Mouse (Mus musculus): Measurements from ENCODE around the gene Pard3b. TPM values are rescaled to one million over a fixed set of nuclear protein-coding genes. Genes with fewer than 3 reads are reported as not detected.

The Pard3b gene
- polyA plus RNA-seq, 2 experiments = 0.44 to 1.4 TPM

DNA sequence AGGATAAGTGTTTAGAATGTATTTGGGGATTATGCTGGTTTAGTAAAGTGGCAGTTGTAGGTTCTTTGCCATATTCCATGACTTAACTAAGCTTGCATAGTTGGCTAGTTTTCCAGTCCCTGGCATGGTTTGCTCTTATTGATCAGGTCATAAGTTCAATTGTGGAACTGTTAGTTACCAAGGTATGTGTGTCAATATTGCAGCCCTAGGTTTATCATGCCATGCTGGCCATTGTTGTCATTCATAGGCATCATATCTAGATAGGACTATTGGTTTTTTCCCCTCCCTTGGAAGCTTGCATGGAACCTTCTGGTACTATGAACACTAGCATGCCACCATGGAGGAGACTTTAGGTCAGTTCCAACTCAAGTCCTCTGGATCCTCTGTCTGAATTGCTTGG, 208.0 kb downstream of the Pard3b start:
- Histone ChIP-seq H3K27ac (no peak overlapping the region), H3K4me1 (replicated peaks; ENCODE audit: control insufficient read depth in 2 of 2, insufficient read depth in 2 of 2, low read length in 1 of 2) (no peaks in the 10 kb centered on the region), H3K4me2 (ENCODE audit: low read depth) (no peak overlapping the region), H3K4me3 (ENCODE audit: insufficient read depth in 1 of 2, low read depth in 2 of 2, low read length in 2 of 2) (no peak overlapping the region), H3K27me3 (ENCODE audit: control insufficient read depth, insufficient read depth, low read length) (no peaks in the 10 kb centered on the region), H3K9me3 (ENCODE audit: control insufficient read depth, low read length) (no peaks in the 10 kb centered on the region), H3K36me3 (replicated peaks; ENCODE audit: control insufficient read depth, insufficient read depth, low read depth) (no peaks in the 10 kb centered on the region), H3K9ac (replicated peaks) (no peak overlapping the region)
- ATAC-seq (ENCODE audit: insufficient read depth) (no peak), DNase-seq (ENCODE audit: low read depth in 3 of 3, low spot score in 3 of 3) (no peak)
- TF ChIP-seq CTCF (IDR thresholded peaks at IDR 0.05; ENCODE audit: low read depth) = no peak
- no peak for TF ChIP-seq EP300 (IDR thresholded peaks at IDR 0.05; ENCODE audit: low read depth)

DNA sequence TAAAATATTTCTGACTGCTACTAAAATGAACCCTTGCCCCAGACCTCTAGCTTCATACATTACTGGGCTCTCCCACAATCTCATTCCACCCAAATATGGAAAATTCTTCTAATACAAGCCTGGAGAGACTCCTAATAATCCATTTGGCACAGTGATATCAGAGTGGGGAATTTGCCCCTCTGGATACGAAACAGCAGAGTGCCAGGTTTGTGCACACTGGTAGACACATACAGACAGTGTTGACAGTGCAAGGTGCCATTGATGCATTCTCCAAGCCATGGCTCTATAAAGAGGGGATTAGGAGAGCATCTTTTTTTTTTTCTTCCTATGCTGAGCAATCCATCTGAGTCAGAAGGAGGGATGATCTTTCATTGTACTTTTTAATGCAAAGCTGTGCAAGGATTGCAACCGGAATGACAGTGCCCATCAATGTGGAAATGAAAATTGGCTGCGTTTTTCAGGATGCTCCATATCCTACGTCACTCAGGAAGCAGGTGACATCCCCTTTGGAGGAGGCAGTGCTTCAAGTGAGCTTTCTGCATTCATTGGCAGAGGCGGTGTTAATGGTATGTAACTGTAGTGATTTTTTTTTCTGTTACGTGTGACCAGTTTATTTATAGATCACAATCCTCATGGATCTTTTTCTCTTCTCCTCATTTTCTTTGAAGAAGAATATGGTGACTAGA, 210.5 kb downstream of the Pard3b start:
- no peak for DNase-seq (ENCODE audit: low read depth in 3 of 3, low spot score in 3 of 3)
- H3K4me3 ChIP-seq (ENCODE audit: insufficient read depth in 1 of 2, low read depth in 2 of 2, low read length in 2 of 2) = no peak overlapping the region
- H3K4me2 ChIP-seq (ENCODE audit: low read depth) = no peak overlapping the region
- H3K27ac ChIP-seq = no peak overlapping the region
- no peaks in the 10 kb centered on the region for H3K36me3 ChIP-seq (replicated peaks; ENCODE audit: control insufficient read depth, insufficient read depth, low read depth)
- H3K9ac ChIP-seq (replicated peaks) = no peak overlapping the region
- no peaks in the 10 kb centered on the region for H3K9me3 ChIP-seq (ENCODE audit: control insufficient read depth, low read length)
- no peak for ATAC-seq (ENCODE audit: insufficient read depth)
- WGBS (ENCODE audit: insufficient replicate concordance) = 61% methylated on average over 6 of the region's 6 CpGs
- H3K4me1 ChIP-seq (replicated peaks; ENCODE audit: control insufficient read depth in 2 of 2, insufficient read depth in 2 of 2, low read length in 1 of 2) = no peaks in the 10 kb centered on the region
- TF ChIP-seq CTCF (IDR thresholded peaks at IDR 0.05; ENCODE audit: low read depth) (no peak), EP300 (IDR thresholded peaks at IDR 0.05; ENCODE audit: low read depth) (no peak)
- no peaks in the 10 kb centered on the region for H3K27me3 ChIP-seq (ENCODE audit: control insufficient read depth, insufficient read depth, low read length)

- DNase-seq (ENCODE audit: low read depth in 3 of 3, low spot score in 3 of 3) (no peak), ATAC-seq (ENCODE audit: insufficient read depth) (no peak)
- 63% methylated on average over 5 of the region's 5 CpGs for WGBS (ENCODE audit: insufficient replicate concordance)
- H3K4me2 ChIP-seq (ENCODE audit: low read depth) = no peak overlapping the region
- H3K9me3 ChIP-seq (ENCODE audit: control insufficient read depth, low read length) = no peaks in the 10 kb centered on the region
- H3K4me3 ChIP-seq (ENCODE audit: insufficient read depth in 1 of 2, low read depth in 2 of 2, low read length in 2 of 2) = no peak overlapping the region
- no peak for TF ChIP-seq CTCF (IDR thresholded peaks at IDR 0.05; ENCODE audit: low read depth)
- no peak overlapping the region for H3K27ac ChIP-seq
- no peaks in the 10 kb centered on the region for H3K4me1 ChIP-seq (replicated peaks; ENCODE audit: control insufficient read depth in 2 of 2, insufficient read depth in 2 of 2, low read length in 1 of 2)
- H3K9ac ChIP-seq (replicated peaks) = no peak overlapping the region
- no peaks in the 10 kb centered on the region for H3K36me3 ChIP-seq (replicated peaks; ENCODE audit: control insufficient read depth, insufficient read depth, low read depth)
- no peaks in the 10 kb centered on the region for H3K27me3 ChIP-seq (ENCODE audit: control insufficient read depth, insufficient read depth, low read length)
Observed at GRCm38 (mm10) chr1:61850471-61850870, 211.8 kb downstream of the Pard3b start.

- Histone ChIP-seq H3K4me1 (replicated peaks; ENCODE audit: control insufficient read depth in 2 of 2, insufficient read depth in 2 of 2, low read length in 1 of 2) (no peaks in the 10 kb centered on the region), H3K36me3 (replicated peaks; ENCODE audit: control insufficient read depth, insufficient read depth, low read depth) (no peaks in the 10 kb centered on the region), H3K4me2 (ENCODE audit: low read depth) (no peak overlapping the region), H3K27me3 (ENCODE audit: control insufficient read depth, insufficient read depth, low read length) (no peaks in the 10 kb centered on the region), H3K27ac (no peak overlapping the region), H3K9me3 (ENCODE audit: control insufficient read depth, low read length) (no peaks in the 10 kb centered on the region), H3K4me3 (ENCODE audit: insufficient read depth in 1 of 2, low read depth in 2 of 2, low read length in 2 of 2) (no peak overlapping the region), H3K9ac (replicated peaks) (no peak overlapping the region)
- TF ChIP-seq EP300 (IDR thresholded peaks at IDR 0.05; ENCODE audit: low read depth) (no peak), CTCF (IDR thresholded peaks at IDR 0.05; ENCODE audit: low read depth) (no peak)
- DNase-seq (ENCODE audit: low read depth in 3 of 3, low spot score in 3 of 3) = no peak
- 32% methylated on average over 5 of the region's 5 CpGs for WGBS (ENCODE audit: insufficient replicate concordance)
- no peak for ATAC-seq (ENCODE audit: insufficient read depth)
Observed at GRCm38 (mm10) chr1:61851176-61851575, 212.6 kb downstream of the Pard3b start.

- DNase-seq (ENCODE audit: low read depth in 3 of 3, low spot score in 3 of 3) = no peak
- no peaks in the 10 kb centered on the region for H3K27me3 ChIP-seq (ENCODE audit: control insufficient read depth, insufficient read depth, low read length)
Observed at GRCm38 (mm10) chr1:61867286-61868082, 228.9 kb downstream of the Pard3b start.

More at GRCm38 (mm10) chr1:61867286-61868082, 228.9 kb downstream of the Pard3b start:
- Histone ChIP-seq H3K36me3 (replicated peaks; ENCODE audit: control insufficient read depth, insufficient read depth, low read depth) (no peaks in the 10 kb centered on the region), H3K4me2 (ENCODE audit: low read depth) (no peak overlapping the region), H3K4me3 (ENCODE audit: insufficient read depth in 1 of 2, low read depth in 2 of 2, low read length in 2 of 2) (no peak overlapping the region), H3K4me1 (replicated peaks; ENCODE audit: control insufficient read depth in 2 of 2, insufficient read depth in 2 of 2, low read length in 1 of 2) (no peaks in the 10 kb centered on the region), H3K9me3 (ENCODE audit: control insufficient read depth, low read length) (no peaks in the 10 kb centered on the region), H3K9ac (replicated peaks) (no peak overlapping the region), H3K27ac (no peak overlapping the region)
- 38% methylated on average over 2 of the region's 2 CpGs for WGBS (ENCODE audit: insufficient replicate concordance)
- ATAC-seq (ENCODE audit: insufficient read depth) = no peak
- TF ChIP-seq CTCF (IDR thresholded peaks at IDR 0.05; ENCODE audit: low read depth) (no peak), EP300 (IDR thresholded peaks at IDR 0.05; ENCODE audit: low read depth) (no peak)
